Mouse (Mus musculus) c-Kit-positive CD71-positive TER-119-positive erythroid progenitor cells, embryonic 14.5 days (primary cell): Measurements from ENCODE around the gene Chd9.
"Not testable (repeated sequence)": the region's sequence is repeated elsewhere in the genome, so short reads cannot be mapped to it uniquely, and the experiment has no call there.

Source experiments
- DNase-seq: peaks from one replicate; pipeline ENCODE4 v3.0.0-alpha.2; 2013; ENCODE audit warnings: low spot score

Gene Chd9

DNA sequence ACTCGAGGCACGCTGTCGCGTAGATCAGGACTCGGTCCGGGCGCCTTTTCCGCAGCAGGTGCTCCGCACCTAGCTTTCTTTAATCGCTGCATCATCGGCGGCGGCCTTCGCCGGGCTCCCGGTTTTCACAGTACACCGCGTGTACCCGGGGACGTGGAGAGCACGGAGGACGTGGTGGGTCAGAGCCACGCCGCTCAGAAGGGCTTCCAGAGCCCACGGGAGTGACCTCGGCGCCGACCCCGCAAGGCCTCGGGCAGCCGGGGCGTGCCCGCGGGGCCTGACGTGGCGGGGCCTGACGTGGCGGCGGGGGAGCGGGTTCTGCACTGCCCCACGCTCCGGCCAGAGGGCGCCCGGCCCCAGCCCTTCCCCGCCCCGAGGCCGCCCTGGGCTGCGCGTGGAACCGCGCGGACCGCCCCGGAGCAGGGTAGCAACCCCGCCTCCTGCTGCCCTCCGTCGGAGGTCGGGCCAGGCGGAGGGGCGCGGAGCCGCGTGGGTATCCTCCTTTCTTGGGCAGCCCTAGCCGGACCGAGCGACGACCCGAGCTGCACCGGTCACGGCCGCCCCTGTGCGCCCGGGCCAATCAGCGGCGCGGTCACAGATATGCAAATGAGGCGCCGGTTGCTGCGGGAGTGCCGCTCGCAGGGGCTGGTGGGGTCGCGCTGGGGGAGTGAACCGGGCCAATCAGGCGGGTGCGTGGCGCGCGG is 79.8 kb downstream of the Chd9 start:
- DNase-seq, result peak; percentile 81

DNA sequence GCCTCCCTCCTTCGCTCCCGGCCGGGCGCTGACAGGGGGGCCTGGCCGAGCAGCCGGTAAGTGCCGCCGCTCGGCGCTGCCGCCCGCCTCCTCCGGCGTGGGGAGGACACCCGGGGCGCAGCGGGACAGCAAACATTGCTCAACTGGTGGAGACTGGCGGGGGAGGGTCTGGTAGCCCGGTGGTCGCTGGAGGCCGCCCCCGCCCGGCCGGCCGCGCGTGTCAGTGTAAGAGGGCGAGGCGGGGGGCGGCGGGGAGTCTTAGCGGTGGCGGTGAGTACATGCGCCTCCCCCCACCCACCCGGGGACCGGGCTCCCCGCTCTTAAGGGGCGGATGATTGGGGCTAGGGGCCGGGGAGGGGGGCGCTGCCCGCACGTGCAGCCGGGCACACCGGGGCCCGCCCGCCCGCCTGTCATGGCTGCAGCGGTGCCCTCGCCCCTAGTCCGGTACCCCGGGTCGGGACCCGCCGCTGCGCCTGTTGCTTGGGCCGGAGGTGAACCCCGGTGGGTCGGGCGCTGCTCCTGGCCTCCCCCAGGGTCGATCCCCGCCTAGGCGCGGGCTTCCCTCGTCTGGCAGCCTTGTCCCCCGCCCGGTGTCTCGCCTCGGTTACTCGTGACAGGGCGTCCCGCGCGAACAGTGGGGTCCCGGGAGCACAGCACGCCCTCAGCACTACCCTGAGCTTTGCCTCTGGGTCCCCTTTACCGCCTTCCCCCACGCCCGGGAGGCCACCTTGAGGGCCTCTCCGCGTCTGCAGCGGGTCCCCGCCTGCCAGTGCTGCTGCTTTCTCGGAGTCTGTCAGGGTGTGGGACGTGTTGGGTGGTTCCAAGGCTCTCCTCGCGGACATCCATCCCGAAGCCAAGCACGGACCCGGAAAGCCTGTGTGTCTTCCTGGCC is 80.7 kb downstream of the Chd9 start:
- peak; percentile 47 for DNase-seq

DNA sequence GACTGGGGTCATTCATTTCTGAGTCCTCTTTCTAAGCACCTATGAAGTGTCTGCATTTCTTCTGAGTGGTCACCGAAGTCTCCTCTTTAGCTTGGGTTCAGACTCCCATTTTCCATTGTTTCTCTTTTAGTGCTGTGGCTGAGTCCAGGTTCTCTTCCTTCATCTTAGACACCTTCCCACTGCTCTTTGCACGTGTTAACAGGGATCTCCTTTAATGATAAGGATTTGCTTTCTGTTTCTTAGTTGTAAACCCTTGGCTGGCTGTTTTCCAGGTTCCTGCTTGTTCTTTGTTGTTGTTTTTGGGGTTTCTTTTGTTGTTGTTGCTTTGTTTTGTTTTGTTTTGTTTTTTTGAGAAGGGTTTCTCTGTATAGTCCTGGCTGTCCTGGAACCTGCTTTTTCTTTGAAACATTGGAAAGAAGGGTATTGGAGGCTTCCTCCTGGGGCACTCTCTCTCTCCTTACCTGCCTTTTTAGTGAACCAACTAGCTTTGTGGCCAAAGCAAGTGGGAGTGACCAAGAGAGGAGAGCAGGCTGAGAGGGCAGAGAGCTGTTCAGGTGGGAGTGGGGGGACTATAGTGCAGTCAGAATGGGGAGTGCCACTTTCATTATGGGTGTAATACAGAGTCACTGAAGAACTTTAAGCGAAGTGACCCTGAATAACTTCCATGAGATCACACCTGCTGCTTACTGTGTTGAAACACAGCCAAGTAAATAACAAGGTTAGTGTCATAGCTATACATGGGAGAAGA is 95.2 kb downstream of the Chd9 start:
- DNase-seq, result no peak

DNA sequence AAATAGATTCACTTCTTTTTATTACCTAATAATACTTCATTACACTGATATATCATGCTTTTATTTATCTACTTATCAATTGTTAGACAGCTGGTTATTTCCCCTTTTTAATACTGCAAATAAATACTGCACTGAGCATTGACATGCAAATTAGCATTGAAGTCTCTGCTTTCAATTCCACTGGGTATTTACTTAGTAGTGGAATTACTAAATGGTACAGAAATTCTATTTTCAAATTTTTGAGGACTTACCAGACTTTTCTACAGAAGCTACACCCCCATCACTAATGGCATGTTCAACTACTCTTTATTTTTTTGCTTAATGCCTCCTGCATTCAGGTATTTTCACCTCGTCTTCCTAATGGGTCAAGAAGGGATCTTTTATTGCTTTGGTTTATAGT is 100.3 kb downstream of the Chd9 start:
- DNase-seq, result no peak

DNA sequence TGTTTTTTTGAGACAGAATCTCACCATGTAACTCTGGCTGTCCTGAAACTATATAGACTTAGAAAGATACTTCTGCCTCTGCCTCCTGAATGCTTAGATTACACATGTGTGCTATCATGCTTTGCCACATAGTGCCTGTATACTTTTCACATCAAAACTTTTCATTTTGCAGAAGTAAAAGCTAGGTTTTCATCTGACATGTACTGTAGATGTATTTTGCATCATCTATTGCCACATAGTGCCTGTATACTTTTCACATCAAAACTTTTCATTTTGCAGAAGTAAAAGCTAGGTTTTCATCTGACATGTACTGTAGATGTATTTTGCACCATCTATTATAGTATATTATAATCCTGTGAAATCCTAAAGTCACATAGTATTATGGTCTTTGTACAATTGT is 102.0 kb downstream of the Chd9 start:
- not testable (repeated sequence) for DNase-seq

DNA sequence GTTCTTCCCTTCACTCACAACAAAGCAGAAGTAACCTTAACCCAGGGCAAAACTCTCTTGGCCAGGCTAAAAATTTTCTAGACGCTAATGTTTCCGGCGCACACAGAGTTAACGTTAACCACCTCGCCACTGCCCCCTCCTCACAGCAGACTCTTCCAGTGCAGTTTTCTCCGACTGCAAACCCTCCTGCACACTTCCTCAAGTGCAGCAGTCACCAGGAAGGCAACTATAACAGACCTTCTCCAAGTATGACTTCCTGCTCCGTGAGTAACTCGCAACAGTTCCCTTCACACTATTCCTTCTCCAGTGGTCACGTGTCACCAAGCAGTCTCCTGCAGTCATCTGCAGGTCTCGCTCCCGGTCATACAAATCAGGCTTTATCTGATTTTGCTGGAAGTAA is 104.8 kb downstream of the Chd9 start:
- no peak for DNase-seq

DNA sequence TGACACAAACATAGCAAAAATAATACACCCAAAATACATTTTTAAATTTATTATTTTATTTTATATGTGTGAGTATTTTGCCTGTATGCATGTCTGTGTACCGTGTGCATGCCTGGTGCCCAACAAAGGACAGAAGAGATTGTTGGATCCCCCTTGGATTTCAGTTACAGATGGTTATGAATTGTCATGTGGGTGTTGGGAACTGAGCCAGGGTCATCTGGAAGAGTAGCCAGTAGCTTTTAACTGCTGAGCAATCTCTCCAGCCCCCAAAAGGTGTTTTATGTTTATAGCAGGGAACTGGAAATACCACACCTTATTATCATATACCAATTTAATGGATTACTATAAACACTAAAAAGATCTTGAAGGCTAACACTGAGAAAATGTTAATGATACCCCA is 106.6 kb downstream of the Chd9 start:
- no peak for DNase-seq

DNA sequence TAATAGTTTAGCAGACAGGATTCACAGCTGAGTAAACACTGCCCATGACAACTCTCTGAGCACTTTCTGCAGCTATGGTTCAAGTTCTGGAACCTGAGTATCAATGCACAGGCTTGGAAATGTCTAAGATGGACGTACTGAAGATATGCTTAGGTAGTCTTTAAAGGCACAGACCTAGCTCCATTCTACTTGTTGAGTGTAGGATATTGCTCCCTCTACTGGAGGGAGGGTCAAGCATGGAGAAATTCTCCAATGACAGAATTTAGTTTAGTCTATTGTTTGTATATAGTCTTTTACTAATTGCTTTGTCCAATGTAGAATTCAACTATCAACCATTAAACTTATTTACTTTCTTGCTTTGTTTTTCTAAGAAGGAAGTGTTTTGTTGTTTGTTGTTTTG is 108.7 kb downstream of the Chd9 start:
- DNase-seq, result no peak

DNA sequence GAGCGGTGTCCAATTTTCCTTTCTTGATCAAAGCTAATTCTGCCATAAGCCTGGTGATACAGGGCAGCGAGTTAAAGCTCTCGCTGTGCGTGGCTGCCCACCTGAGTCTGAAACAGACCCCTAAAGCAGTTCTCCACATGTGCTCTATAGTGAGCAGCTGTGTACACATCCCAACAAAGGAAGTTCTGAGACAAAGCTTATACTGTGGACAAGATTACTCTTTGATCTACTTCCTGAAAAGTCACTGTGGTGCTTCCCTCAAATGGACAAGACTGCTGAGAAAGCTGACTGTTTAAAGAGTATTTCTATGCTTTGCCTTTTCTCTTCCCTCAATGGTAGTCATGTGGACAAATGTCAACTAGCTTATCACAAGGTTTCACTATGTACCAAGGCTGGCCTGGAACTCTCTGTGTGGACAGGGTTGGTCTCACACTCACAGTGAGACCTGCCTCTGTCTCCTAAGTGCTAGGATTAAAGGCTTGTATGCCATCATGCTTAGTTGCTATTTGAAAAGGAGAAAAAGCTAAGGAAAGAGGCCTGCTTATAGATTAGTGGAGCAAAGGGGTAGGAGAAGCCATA is 110.3 kb downstream of the Chd9 start:
- DNase-seq, result no peak

DNA sequence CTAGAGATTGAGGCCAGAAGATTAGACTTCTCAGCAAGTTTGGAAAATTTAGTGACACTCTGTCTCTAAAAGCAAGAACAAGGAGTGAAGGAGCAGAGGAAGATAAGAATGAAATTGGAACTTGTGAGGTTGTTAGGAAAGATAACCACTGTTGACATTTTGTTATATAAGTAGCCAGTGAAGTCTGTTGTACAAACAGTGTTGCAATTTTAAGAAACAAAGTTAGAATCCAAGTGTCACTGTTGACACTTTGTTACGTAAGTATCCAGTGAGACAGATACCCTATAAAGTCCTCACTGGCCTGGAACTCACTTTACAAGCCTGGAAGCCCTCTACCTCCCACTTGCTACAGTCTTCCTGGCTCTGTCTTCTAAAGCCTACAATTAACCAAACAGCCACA is 111.7 kb downstream of the Chd9 start:
- DNase-seq, result no peak

DNA sequence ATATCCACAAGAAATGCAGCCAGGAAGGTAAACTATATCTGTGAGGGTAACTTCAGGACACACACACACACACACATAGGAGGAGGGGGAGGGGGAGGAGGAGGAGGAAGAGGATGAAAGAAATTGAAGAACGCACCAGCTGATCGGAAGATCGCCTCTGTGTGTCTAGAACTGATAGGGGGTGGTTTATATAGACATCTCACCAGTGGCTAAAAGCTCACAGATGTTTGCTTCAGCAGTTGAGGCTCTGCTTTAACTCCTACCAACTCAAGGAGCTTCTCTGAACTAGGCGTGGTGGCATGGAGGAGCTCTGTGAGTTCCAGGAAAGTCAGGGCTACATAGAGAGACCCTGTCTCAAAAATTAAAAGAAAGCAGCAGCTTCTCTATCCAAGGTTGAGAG is 115.6 kb downstream of the Chd9 start:
- DNase-seq, result no peak

DNA sequence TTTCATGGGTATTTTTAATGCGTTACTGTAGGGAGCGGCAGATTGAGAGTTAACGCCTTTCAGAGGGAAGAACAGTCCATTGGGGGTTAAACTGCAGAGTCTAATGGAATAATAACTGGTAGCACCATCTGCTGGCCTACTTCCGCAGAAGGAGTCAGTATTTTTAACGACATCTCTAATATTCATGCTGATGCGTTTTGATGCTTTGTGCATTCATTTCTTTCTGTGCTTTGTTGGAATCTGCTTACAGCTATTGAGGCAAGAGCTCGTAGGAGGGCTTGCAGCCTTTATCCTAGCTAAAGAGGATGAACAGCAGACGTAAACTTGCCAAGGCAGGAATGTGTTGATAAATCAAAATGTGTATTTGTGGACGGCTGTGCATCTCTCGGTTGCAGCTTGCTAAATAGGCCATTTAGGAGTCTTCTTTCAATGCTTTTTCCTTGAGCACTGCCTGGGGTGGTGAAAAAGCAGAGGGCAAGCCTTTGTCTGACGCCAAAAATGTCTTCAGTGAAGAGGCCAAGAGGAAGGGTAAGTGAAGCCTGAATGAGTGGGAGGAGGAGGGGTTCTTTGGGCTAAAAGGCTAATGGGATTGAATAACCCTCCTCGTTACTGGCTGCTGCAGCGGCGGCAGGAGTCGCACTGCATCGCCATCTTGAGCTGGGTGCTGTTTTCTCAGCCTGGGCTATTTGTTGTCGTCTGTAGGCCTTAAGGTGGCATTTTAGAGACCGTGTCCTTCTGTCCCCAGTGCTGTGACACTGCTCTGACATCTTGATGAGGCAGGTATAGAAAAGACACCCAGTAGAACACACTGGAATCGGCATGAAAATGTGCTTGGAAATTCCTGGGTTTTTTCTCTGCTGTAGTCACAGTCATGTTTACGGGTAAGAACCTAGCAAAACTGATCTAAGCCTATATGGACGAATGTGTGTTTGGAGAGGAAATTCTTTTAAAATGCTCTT is 126.9 kb downstream of the Chd9 start:
- DNase-seq, result peak; percentile 73

DNA sequence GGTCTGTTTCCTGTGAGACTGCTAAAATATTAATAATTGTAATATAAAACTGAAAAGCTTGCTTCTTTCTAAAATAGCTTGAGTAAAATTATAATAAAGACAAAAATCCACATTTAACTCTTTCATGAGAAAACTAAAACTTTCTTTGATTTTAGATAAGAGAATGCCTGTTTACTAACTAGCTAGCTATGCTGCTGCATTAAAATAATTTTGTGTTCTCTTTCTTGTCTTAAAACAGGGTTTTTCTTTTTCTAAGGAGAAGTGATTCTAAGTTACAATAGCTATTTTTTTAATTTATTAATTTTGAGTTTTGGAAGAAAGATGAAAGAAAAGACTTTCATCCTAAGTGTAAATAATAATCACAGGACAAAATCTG is 127.6 kb downstream of the Chd9 start:
- DNase-seq, result no peak

DNA sequence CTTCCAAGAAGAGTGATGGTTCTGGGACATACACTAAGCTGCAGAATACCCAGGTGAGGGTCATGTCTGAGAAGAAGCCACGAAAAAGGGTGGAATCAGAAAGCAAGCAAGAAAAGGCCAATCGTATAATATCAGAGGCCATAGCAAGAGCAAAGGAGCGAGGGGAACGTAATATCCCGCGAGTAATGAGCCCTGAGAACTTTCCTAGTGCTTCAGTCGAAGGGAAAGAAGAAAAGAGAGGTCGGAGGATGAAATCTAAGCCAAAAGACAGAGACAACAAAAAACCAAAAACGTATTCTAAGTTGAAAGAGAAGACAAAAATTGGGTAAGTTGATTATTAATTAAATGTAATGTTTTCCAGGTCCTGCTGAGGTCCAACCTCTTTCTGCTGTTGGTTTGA is 128.2 kb downstream of the Chd9 start:
- DNase-seq, result no peak

DNA sequence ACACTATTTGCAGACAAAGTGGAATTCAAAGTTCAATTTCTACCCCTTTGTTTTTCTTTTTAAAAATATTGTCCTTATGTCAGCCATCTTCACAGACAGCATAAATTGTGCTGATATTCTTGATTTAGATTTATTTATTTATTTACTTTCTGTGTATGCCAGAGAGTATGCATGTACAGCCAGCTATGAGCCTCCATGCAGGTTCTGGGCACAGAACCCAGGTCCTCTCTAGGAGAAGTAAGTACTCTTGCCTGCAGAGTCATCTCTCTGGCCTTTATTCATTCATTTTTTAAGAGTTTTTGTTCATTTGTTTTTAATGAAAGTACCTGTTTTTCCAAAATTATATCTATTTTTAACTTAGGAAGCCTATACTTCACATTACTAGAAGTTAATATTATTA is 129.6 kb downstream of the Chd9 start:
- DNase-seq, result no peak

DNA sequence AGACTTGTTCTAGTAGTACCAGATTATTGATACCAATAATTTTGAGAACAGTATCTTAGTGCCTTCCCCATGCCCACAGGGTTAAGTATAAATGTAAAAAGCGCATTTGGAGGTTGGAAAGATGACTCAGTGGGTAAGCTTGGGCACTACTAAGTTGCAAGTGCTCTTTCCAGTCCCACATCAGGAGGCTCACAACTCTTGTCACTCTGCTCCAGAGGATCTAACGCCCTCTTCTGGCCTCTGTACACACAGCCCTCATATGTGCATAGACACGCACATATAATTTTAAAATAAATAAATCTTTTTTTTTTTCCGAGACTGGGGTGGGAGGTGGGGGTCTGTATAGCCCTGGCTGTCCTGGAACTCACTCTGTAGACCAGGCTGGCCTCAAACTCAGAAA is 131.6 kb downstream of the Chd9 start:
- no peak for DNase-seq

DNA sequence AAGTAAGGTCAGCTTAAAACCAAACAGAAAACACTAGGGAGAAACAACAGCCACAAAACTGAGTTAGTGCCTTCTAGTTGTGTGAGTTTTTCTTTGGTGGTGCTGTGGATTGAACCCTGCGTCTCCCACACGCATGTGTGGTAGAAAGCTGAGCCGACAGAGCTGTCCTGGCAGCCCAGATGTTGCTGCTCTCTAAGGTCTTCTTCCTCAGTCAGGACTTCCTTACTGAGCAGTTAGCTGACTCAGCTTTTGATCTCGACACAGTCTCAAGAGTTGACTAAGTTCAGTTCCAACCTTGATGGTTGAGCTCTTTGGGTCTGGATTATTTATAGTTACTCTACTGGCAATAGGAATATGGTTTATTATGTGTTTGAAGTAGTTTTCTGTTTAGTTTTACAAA is 133.5 kb downstream of the Chd9 start:
- DNase-seq, result no peak

DNA sequence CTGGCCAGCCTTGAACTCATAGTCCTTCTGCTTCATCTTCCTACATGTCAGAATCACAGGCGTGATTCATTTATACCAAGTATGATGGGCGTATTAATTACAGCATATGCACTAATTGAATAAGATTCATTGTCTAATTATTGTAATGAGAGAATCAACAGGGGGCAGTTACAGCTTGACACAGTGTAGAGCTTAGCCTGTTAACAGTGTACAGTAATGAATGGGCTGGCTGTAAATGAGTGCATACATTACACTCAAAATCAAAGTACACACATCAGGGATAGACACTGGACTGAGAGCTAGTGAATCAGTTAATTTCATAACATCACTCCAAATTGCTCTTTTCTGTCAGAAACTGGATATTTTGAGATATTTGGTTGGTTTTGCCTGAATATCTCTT is 135.9 kb downstream of the Chd9 start:
- DNase-seq, result no peak

DNA sequence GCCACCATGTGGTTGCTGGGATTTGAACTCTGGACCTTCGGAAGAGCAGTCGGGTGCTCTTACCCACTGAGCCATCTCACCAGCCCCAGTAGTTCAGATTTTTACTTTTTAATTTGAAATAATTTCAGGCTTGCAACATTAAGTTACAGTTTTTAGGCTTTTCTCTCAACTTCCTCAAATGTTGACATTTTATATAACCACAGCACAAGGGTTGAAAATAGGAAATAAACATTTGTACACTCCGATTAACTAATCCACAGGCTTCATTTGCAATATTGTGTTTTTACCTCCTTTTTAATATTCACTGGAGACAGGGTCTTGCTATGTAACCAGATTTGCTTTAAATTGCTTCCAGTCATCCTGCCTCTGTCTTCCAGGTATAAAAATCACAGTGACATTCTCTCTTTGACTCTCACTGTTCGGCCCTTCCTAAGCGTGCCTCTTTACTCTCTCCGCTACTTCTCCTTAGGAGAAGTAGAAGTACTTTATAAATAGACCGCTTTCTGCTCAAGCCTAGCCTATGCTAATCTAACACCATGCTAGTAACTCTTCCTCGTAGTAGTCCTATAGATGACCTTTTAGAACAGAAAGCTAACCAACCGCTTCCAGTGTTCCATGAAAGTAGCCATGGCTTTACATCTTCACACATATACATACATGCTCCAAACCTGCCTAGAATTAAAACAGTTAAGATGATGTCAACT is 137.5 kb downstream of the Chd9 start:
- no peak for DNase-seq

DNA sequence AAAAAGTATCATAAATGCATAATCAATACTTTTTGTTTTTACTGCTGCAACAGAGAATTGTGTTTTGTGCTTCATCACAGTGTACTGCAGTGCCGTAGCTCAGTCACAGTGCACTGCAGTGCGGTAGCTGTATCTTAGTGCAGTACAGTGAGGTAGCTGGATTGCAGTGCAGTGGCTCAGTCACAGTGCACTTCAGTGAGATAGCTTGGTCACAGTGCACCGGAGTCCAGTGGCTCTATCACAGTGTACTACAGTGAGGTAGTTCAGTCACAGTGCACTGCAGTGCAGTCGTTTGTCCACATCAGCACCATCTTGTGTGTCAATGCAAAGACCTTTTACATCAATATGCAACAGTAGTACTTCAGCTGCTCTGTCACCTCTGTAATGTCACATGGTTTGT is 140.2 kb downstream of the Chd9 start:
- no peak for DNase-seq

DNA sequence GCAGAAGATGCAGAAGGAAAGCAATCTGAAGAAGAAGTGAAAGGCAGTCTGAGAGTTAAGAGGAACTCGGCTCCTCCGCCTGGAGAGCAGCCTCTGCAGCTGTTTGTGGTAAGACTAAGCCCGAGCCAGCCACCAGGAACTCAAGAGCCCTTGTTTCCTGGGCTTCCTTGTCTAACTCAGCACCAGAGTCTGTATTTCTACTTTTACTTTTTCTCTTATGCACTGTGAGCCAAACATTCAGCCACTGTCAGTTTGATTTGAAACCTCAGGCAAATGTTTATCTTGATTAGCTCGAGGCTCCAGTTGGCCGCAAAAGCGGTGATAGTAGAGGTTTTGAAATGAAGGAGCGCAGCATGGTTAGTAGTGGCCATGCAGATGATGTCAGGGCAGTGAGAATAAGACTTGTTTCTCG is 148.8 kb downstream of the Chd9 start:
- no peak for DNase-seq
